In genomic region chr5:58227137-58227536, GRCm38 (mm10) we compare ENCODE assay signal across 36 mouse cellular contexts.
"Had no signal": no experiment of that assay in that cellular context is flagged by ENCODE, and none has a peak within 500 bp of the region (broad histone marks: within the 10 kb centered on the region; RNA-seq: fewer than 3 reads in every experiment).

No protein-coding gene starts in this region.

- H3K4me2 ChIP-seq: heart, embryonic 11.5 days; heart, embryonic 12.5 days; heart, embryonic 13.5 days; heart, embryonic 15.5 days; hindbrain, embryonic 12.5 days; hindbrain, embryonic 13.5 days; hindbrain, embryonic 14.5 days; hindbrain, embryonic 15.5 days; intestine, embryonic 15.5 days; kidney, embryonic 15.5 days had no signal

- DNase-seq: heart, postnatal 10 days; heart, postnatal 14 days; heart, postnatal 36 days; heart, postnatal 4 days; kidney, adult 11 months; kidney, adult 18-20 months; kidney, adult 2 months; kidney, adult 8-10 months; kidney, adult 9 months; kidney, postnatal 10 days; kidney, postnatal 14 days; kidney, postnatal 25 days; kidney, postnatal 36 days; kidney, postnatal 4 days; layer of hippocampus, adult 9-11 months; layer of hippocampus, postnatal 36 days had no signal

- H3K9me3 ChIP-seq: heart, embryonic 10.5 days; heart, embryonic 12.5 days; heart, embryonic 13.5 days; heart, embryonic 15.5 days; hindbrain, embryonic 10.5 days; hindbrain, embryonic 12.5 days; hindbrain, embryonic 13.5 days; hindbrain, embryonic 15.5 days; intestine, embryonic 15.5 days; kidney, embryonic 15.5 days had no signal

- H3K4me3 ChIP-seq: heart, embryonic 10.5 days; heart, embryonic 12.5 days; heart, embryonic 13.5 days; heart, embryonic 15.5 days; hindbrain, embryonic 10.5 days; hindbrain, embryonic 12.5 days; hindbrain, embryonic 13.5 days; hindbrain, embryonic 15.5 days; intestine, embryonic 15.5 days; kidney, embryonic 15.5 days; layer of hippocampus, adult 2 months; left cerebral cortex, adult 2 months had no signal

- H3K27me3 ChIP-seq: heart, embryonic 12.5 days; heart, embryonic 13.5 days; heart, embryonic 15.5 days; hindbrain, embryonic 12.5 days; hindbrain, embryonic 13.5 days; hindbrain, embryonic 15.5 days; intestine, embryonic 15.5 days; kidney, embryonic 15.5 days had no signal

- H3K27ac ChIP-seq: heart, embryonic 10.5 days; heart, embryonic 13.5 days; heart, embryonic 15.5 days; hindbrain, embryonic 10.5 days; hindbrain, embryonic 12.5 days; hindbrain, embryonic 13.5 days; hindbrain, embryonic 14.5 days; hindbrain, embryonic 15.5 days; hindbrain, postnatal 0 days; intestine, embryonic 15.5 days; kidney, embryonic 15.5 days; kidney, postnatal 0 days; layer of hippocampus, adult 2 months; left cerebral cortex, adult 2 months had no signal

- H3K9ac ChIP-seq: heart, embryonic 12.5 days; heart, embryonic 13.5 days; heart, embryonic 15.5 days; hindbrain, embryonic 12.5 days; hindbrain, embryonic 13.5 days; hindbrain, embryonic 14.5 days; hindbrain, embryonic 15.5 days; intestine, embryonic 15.5 days; kidney, embryonic 15.5 days had no signal

- H3K4me1 ChIP-seq: heart, embryonic 10.5 days; heart, embryonic 12.5 days; heart, embryonic 13.5 days; heart, embryonic 15.5 days; hindbrain, embryonic 10.5 days; hindbrain, embryonic 12.5 days; hindbrain, embryonic 15.5 days; intestine, embryonic 15.5 days; kidney, embryonic 15.5 days had no signal

- ATAC-seq: hindbrain, embryonic 16.5 days; hindbrain, postnatal 0 days; inflammation-experienced regulatory T-cells, adult 6 months; intestine, embryonic 15.5 days; intestine, embryonic 16.5 days; intestine, postnatal 0 days had no signal

- H3K36me3 ChIP-seq: heart, embryonic 10.5 days; heart, embryonic 12.5 days; heart, embryonic 13.5 days; heart, embryonic 15.5 days; hindbrain, embryonic 10.5 days; hindbrain, embryonic 12.5 days; hindbrain, embryonic 13.5 days; hindbrain, embryonic 15.5 days; intestine, embryonic 15.5 days; kidney, embryonic 15.5 days had no signal
